Mouse (Mus musculus): ENCODE data around the gene Odc1. TPM values are rescaled to one million over a fixed set of nuclear protein-coding genes. Genes with fewer than 3 reads are reported as not detected.

Odc1 gene
- polyA plus RNA-seq, 1 experiment from 2014 or later = 385 TPM

- H3K4me1 ChIP-seq = peaks cover 29% of the 10 kb centered on the region
- H3K27me3 ChIP-seq (ENCODE audit: poor library complexity, severe bottlenecking) = no peaks in the 10 kb centered on the region; the same call in 1 of the 2 replicates
- H3K9me3 ChIP-seq = no peaks in the 10 kb centered on the region
- WGBS = 82% methylated on average over 5 of the region's 5 CpGs
- H3K27ac ChIP-seq = no peak overlapping the region
- H3K36me3 ChIP-seq (replicated peaks) = peaks cover 39% of the 10 kb centered on the region
- no peak for DNase-seq (ENCODE audit: extremely low spot score, low spot score)
- no peak overlapping the region for H3K4me3 ChIP-seq
Measured at GRCm38 (mm10) chr12:17553627-17554026, 9.0 kb downstream of the Odc1 start.

GRCm38 (mm10) chr12:17554200-17554951, 9.8 kb downstream of the Odc1 start:
- Histone ChIP-seq H3K27ac (no peak overlapping the region), H3K9me3 (no peaks in the 10 kb centered on the region), H3K27me3 (ENCODE audit: poor library complexity, severe bottlenecking) (no peaks in the 10 kb centered on the region; the same call in 1 of the 2 replicates), H3K36me3 (replicated peaks) (peaks cover 32% of the 10 kb centered on the region), H3K4me1 (peaks cover 30% of the 10 kb centered on the region), H3K4me3 (no peak overlapping the region)
- WGBS = 40% methylated on average over 15 of the region's 15 CpGs
- DNase-seq (ENCODE audit: extremely low spot score, low spot score) = peak; percentile 87

GRCm38 (mm10) chr12:17556430-17557343, 12.1 kb downstream of the Odc1 start:
- Histone ChIP-seq H3K27ac (peak overlapping the region; percentile 86), H3K9me3 (no peaks in the 10 kb centered on the region), H3K27me3 (ENCODE audit: poor library complexity, severe bottlenecking) (no peaks in the 10 kb centered on the region; the same call in 1 of the 2 replicates), H3K4me1 (peaks cover 30% of the 10 kb centered on the region), H3K4me3 (peak overlapping the region; percentile 38), H3K36me3 (replicated peaks) (peaks cover 11% of the 10 kb centered on the region)
- 29% methylated on average over 21 of the region's 21 CpGs for WGBS
- DNase-seq (ENCODE audit: extremely low spot score, low spot score) = peak; percentile 85

- Histone ChIP-seq H3K36me3 (replicated peaks) (peaks cover 5% of the 10 kb centered on the region; the same call in 1 of the 2 replicates), H3K4me3 (peak overlapping the region; percentile 38), H3K4me1 (peaks cover 30% of the 10 kb centered on the region), H3K9me3 (no peaks in the 10 kb centered on the region), H3K27me3 (ENCODE audit: poor library complexity, severe bottlenecking) (no peaks in the 10 kb centered on the region; the same call in 1 of the 2 replicates), H3K27ac (peak overlapping the region; percentile 86)
- DNase-seq (ENCODE audit: extremely low spot score, low spot score) = peak; percentile 65
- 5% methylated on average over 7 of the region's 7 CpGs for WGBS
Measured at GRCm38 (mm10) chr12:17557344-17557966, 12.9 kb downstream of the Odc1 start.

- Histone ChIP-seq H3K9me3 (no peaks in the 10 kb centered on the region), H3K27me3 (ENCODE audit: poor library complexity, severe bottlenecking) (no peaks in the 10 kb centered on the region; the same call in 1 of the 2 replicates), H3K4me3 (peak overlapping the region; percentile 38; the same call in 1 of the 2 replicates), H3K27ac (peak overlapping the region; percentile 86), H3K4me1 (peaks cover 30% of the 10 kb centered on the region), H3K36me3 (replicated peaks) (peaks cover 1% of the 10 kb centered on the region; the same call in 1 of the 2 replicates)
- DNase-seq (ENCODE audit: extremely low spot score, low spot score) = no peak
- 47% methylated on average over 2 of the region's 2 CpGs for WGBS
Measured at GRCm38 (mm10) chr12:17557967-17558345, 13.4 kb downstream of the Odc1 start.

GRCm38 (mm10) chr12:17562396-17562795, 17.8 kb downstream of the Odc1 start:
- no peaks in the 10 kb centered on the region for H3K27me3 ChIP-seq (ENCODE audit: poor library complexity, severe bottlenecking)
- DNase-seq (ENCODE audit: extremely low spot score, low spot score) = no peak

GRCm38 (mm10) chr12:17565393-17566045, 20.9 kb downstream of the Odc1 start:
- DNase-seq (ENCODE audit: extremely low spot score, low spot score) = no peak
- Histone ChIP-seq H3K36me3 (replicated peaks) (no peaks in the 10 kb centered on the region), H3K9me3 (no peaks in the 10 kb centered on the region), H3K27ac (no peak overlapping the region), H3K4me1 (no peaks in the 10 kb centered on the region), H3K27me3 (ENCODE audit: poor library complexity, severe bottlenecking) (no peaks in the 10 kb centered on the region), H3K4me3 (no peak overlapping the region)
- 90% methylated on average over 3 of the region's 3 CpGs for WGBS

More at GRCm38 (mm10) chr12:17562396-17562795, 17.8 kb downstream of the Odc1 start:
- Histone ChIP-seq H3K36me3 (replicated peaks) (no peaks in the 10 kb centered on the region), H3K4me1 (peaks cover 13% of the 10 kb centered on the region), H3K9me3 (no peaks in the 10 kb centered on the region), H3K4me3 (no peak overlapping the region), H3K27ac (no peak overlapping the region)
- 89% methylated on average over 1 of the region's 1 CpGs for WGBS

GRCm38 (mm10) chr12:17566046-17566408, 21.4 kb downstream of the Odc1 start:
- no peak for DNase-seq (ENCODE audit: extremely low spot score, low spot score)
- H3K9me3 ChIP-seq = no peaks in the 10 kb centered on the region
- no peak overlapping the region for H3K27ac ChIP-seq
- no peaks in the 10 kb centered on the region for H3K36me3 ChIP-seq (replicated peaks)
- H3K4me3 ChIP-seq = no peak overlapping the region
- WGBS = 84% methylated on average over 1 of the region's 1 CpGs
- no peaks in the 10 kb centered on the region for H3K4me1 ChIP-seq
- no peaks in the 10 kb centered on the region for H3K27me3 ChIP-seq (ENCODE audit: poor library complexity, severe bottlenecking)

- H3K36me3 ChIP-seq (replicated peaks) = no peaks in the 10 kb centered on the region
- no peaks in the 10 kb centered on the region for H3K4me1 ChIP-seq
- H3K27ac ChIP-seq = no peak overlapping the region
- 89% methylated on average over 10 of the region's 10 CpGs for WGBS
- H3K4me3 ChIP-seq = no peak overlapping the region
- H3K27me3 ChIP-seq (ENCODE audit: poor library complexity, severe bottlenecking) = no peaks in the 10 kb centered on the region
- H3K9me3 ChIP-seq = no peaks in the 10 kb centered on the region
- DNase-seq (ENCODE audit: extremely low spot score, low spot score) = no peak
Measured at GRCm38 (mm10) chr12:17568564-17568963, 24.0 kb downstream of the Odc1 start.

GRCm38 (mm10) chr12:17574591-17574990, 30.0 kb downstream of the Odc1 start:
- Histone ChIP-seq H3K27me3 (ENCODE audit: poor library complexity, severe bottlenecking) (peaks cover 17% of the 10 kb centered on the region), H3K4me3 (no peak overlapping the region), H3K4me1 (peaks cover 11% of the 10 kb centered on the region), H3K36me3 (replicated peaks) (no peaks in the 10 kb centered on the region), H3K27ac (no peak overlapping the region), H3K9me3 (no peaks in the 10 kb centered on the region)
- 81% methylated on average over 4 of the region's 4 CpGs for WGBS
- DNase-seq (ENCODE audit: extremely low spot score, low spot score) = no peak

GRCm38 (mm10) chr12:17575156-17575910, 30.7 kb downstream of the Odc1 start:
- Histone ChIP-seq H3K36me3 (replicated peaks) (no peaks in the 10 kb centered on the region), H3K4me3 (no peak overlapping the region), H3K9me3 (no peaks in the 10 kb centered on the region), H3K4me1 (peaks cover 11% of the 10 kb centered on the region), H3K27me3 (ENCODE audit: poor library complexity, severe bottlenecking) (peaks cover 17% of the 10 kb centered on the region), H3K27ac (no peak overlapping the region)
- 73% methylated on average over 5 of the region's 5 CpGs for WGBS
- no peak for DNase-seq (ENCODE audit: extremely low spot score, low spot score)
